Mouse (Mus musculus): ENCODE measurements around the gene Rhot1.
"Not testable (repeated sequence)": the region's sequence is repeated elsewhere in the genome, so short reads cannot be mapped to it uniquely, and the experiment has no call there.

Rhot1 gene

GRCm38 (mm10) chr11:80208860-80209800, at the start of gene Rhot1:
Rhot1 (plus strand) TSS chr11:80209019.
- in situ Hi-C loops (cut with MboI, MseI): no loop called here

GRCm38 (mm10) chr11:80161041-80161440, 47.8 kb upstream of the Rhot1 start:
- in situ Hi-C loops (cut with MboI, MseI): no loop called here

GRCm38 (mm10) chr11:80163362-80164116, 45.3 kb upstream of the Rhot1 start:
- in situ Hi-C loops (cut with MboI, MseI): no loop called here

- in situ Hi-C loops (cut with MboI, MseI): no loop called here
These were observed 44.6 kb upstream of the Rhot1 start for GRCm38 (mm10) chr11:80164224-80164623.

- in situ Hi-C loops (cut with MboI, MseI): no loop called here
These were observed 40.7 kb upstream of the Rhot1 start for GRCm38 (mm10) chr11:80168121-80168520.

- in situ Hi-C loops (cut with MboI, MseI): no loop called here
These were observed 40.1 kb upstream of the Rhot1 start for GRCm38 (mm10) chr11:80168611-80169249.

GRCm38 (mm10) chr11:80169629-80170028, 39.2 kb upstream of the Rhot1 start:
- in situ Hi-C loops (cut with MboI, MseI): no loop called here

GRCm38 (mm10) chr11:80170351-80170750, 38.5 kb upstream of the Rhot1 start:
- in situ Hi-C loops (cut with MboI, MseI): no loop called here

- in situ Hi-C loops (cut with MboI, MseI): no loop called here
These were observed 36.9 kb upstream of the Rhot1 start for GRCm38 (mm10) chr11:80171884-80172283.

GRCm38 (mm10) chr11:80173963-80174670, 34.7 kb upstream of the Rhot1 start:
- in situ Hi-C loops (cut with MboI, MseI): no loop called here

- in situ Hi-C loops (cut with MboI, MseI): no loop called here
These were observed 31.6 kb upstream of the Rhot1 start for GRCm38 (mm10) chr11:80176911-80177895.

GRCm38 (mm10) chr11:80178316-80178715, 30.5 kb upstream of the Rhot1 start:
- in situ Hi-C loops (cut with MboI, MseI): no loop called here

GRCm38 (mm10) chr11:80181021-80181749, 27.6 kb upstream of the Rhot1 start:
- in situ Hi-C loops (cut with MboI, MseI): no loop called here

- in situ Hi-C loops (cut with MboI, MseI): not testable (repeated sequence)
These were observed 25.6 kb upstream of the Rhot1 start for GRCm38 (mm10) chr11:80183054-80183704.

- in situ Hi-C loops (cut with MboI, MseI): no loop called here
These were observed 25.0 kb upstream of the Rhot1 start, which contains the start of gene Rnf135 for GRCm38 (mm10) chr11:80183705-80184255. Rnf135 (plus strand) TSS chr11:80183851.

GRCm38 (mm10) chr11:80184531-80185071, 24.2 kb upstream of the Rhot1 start:
- in situ Hi-C loops (cut with MboI, MseI): no loop called here

- in situ Hi-C loops (cut with MboI, MseI): not testable (repeated sequence)
These were observed 23.3 kb upstream of the Rhot1 start for GRCm38 (mm10) chr11:80185441-80185976.

GRCm38 (mm10) chr11:80190280-80190679, 18.5 kb upstream of the Rhot1 start:
- in situ Hi-C loops (cut with MboI, MseI): no loop called here
